Mouse (Mus musculus) stomach, adult 2 months (tissue): Measurements from ENCODE around the gene Fancl. TPM values are rescaled to one million over a fixed set of nuclear protein-coding genes. Genes with fewer than 3 reads are reported as not detected.

Source experiments
- polyA plus RNA-seq: library from polyadenylated mRNA; depleted of rRNA; stranded (reverse); fragments of >200 nt; gene quantifications from 2 replicates; pipeline ENCODE4 v1.2.3, GENCODE M21; 2012; rRNA removed

Fancl gene
- polyA plus RNA-seq, result 0.28 and 0.43 TPM in 2 replicates

DNA sequence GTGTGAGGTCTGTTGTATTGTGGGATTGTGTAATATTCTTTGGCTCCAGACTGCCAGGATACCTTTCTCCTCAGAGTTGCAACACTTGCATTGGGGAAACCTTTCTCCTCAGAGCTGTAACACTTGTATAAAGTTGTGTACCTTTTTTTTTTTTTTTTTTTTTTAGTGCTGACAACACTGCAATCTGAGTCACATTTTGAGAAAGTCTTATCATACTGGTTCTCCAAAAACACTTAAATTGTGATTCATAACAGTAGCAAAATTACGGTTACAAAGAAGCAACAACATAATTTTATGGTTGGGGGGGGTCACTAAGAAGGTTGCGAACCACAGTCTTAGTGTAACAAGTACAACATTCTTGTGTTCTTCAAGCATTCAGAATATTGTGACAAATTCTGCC is at the start of gene Fancl:
Gene Fancl (plus strand): TSS at position 165 of the 400 bp plus-strand sequence.

Other genes with a start within 250 kb of the Fancl start
- gene 5730522E02Rik, start 175.4 kb upstream of the Fancl start, polyA plus RNA-seq, result 0.25 TPM in 1 of 2 replicates, not detected in the other
- not detected in 2 replicates for gene Gm6899, start 207.1 kb downstream of the Fancl start, polyA plus RNA-seq
- gene Vrk2, start 207.9 kb downstream of the Fancl start, polyA plus RNA-seq, result 0.53 and 1.2 TPM in 2 replicates